Mouse (Mus musculus) thymus, postnatal 14 days (tissue): Measurements from ENCODE around the gene Patl2.
"Not testable (repeated sequence)": the region's sequence is repeated elsewhere in the genome, so short reads cannot be mapped to it uniquely, and the experiment has no call there.

Experiments
- DNase-seq: peaks from one replicate; pipeline ENCODE4 v3.0.0; 2021

Patl2 gene

GRCm38 (mm10) chr2:122141332-122141967 is 44.5 kb downstream of the Patl2 start:
- DNase-seq: no peak

- DNase-seq: no peak
Observed at GRCm38 (mm10) chr2:122140815-122141214, 45.2 kb downstream of the Patl2 start.

- DNase-seq: no peak
Observed at GRCm38 (mm10) chr2:122137839-122138465, 48.0 kb downstream of the Patl2 start.

- DNase-seq: no peak
Observed at GRCm38 (mm10) chr2:122132618-122133017, 53.4 kb downstream of the Patl2 start.

GRCm38 (mm10) chr2:122132078-122132477 is 53.9 kb downstream of the Patl2 start:
- no peak for DNase-seq

GRCm38 (mm10) chr2:122127635-122128034 is 58.4 kb downstream of the Patl2 start:
- no peak for DNase-seq

- DNase-seq: peak; percentile 46
Observed at GRCm38 (mm10) chr2:122126765-122127347, 59.1 kb downstream of the Patl2 start.

GRCm38 (mm10) chr2:122125680-122126572 is 60.1 kb downstream of the Patl2 start:
- peak; percentile 58 for DNase-seq

GRCm38 (mm10) chr2:122117961-122118958 is 67.7 kb downstream of the Patl2 start, which contains the start of gene Spg11:
TSS of gene Spg11 (minus strand) at chr2:122118386.
- peak; percentile 97 for DNase-seq

GRCm38 (mm10) chr2:122116888-122117287 is 69.1 kb downstream of the Patl2 start:
- DNase-seq: no peak

GRCm38 (mm10) chr2:122109714-122110113 is 76.3 kb downstream of the Patl2 start:
- DNase-seq: no peak

GRCm38 (mm10) chr2:122108101-122108500 is 77.9 kb downstream of the Patl2 start:
- DNase-seq: no peak

GRCm38 (mm10) chr2:122102070-122102469 is 83.9 kb downstream of the Patl2 start:
- DNase-seq: peak; percentile 55

- not testable (repeated sequence) for DNase-seq
Observed at GRCm38 (mm10) chr2:122097686-122098085, 88.3 kb downstream of the Patl2 start.

GRCm38 (mm10) chr2:122093844-122094243 is 92.1 kb downstream of the Patl2 start:
- DNase-seq: no peak

GRCm38 (mm10) chr2:122086446-122086845 is 99.5 kb downstream of the Patl2 start:
- DNase-seq: no peak

- DNase-seq: no peak
Observed at GRCm38 (mm10) chr2:122081728-122082456, 104.1 kb downstream of the Patl2 start.
